ENCODE assay signal across 13 mouse cellular contexts in the genomic region with DNA sequence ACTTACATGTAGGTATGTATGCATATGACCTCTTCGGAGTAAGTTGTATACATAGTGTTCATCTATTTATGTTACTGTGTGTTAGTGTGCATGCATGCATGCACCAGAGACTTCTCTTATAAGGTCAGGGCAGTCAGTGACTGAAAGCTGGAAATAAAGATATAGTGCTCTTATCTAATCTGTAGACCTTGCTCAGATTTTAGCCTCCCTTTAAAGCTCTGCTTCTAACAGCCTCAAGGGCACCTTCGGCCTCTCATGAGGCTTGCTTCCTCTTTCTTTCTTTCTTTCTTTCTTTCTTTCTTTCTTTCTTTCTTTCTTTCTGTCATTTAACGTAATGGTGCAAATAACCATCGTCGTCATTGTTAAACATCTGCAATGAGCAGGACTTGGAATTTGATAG. TPM values are rescaled to one million over a fixed set of nuclear protein-coding genes. Genes with fewer than 3 reads are reported as not detected.
DNase-seq lines count a peak whose midpoint lies in the region; ATAC-seq and TF ChIP-seq lines count a peak whose summit lies in the region.
"Had no signal": no experiment of that assay in that cellular context is flagged by ENCODE, and none has a peak within 500 bp of the region (broad histone marks: within the 10 kb centered on the region; RNA-seq: fewer than 3 reads in every experiment).

No protein-coding gene starts in this region.

- H3K79me2 ChIP-seq in CH12.LX (replicated peaks; ENCODE audit: control insufficient read depth, extremely low read depth, insufficient read depth, poor library complexity, severe bottlenecking) = peaks cover 34% of the 10 kb centered on the region

- no peak for ATAC-seq in hindbrain, embryonic 13.5 days (ENCODE audit: low FRiP score)
- no peak for ATAC-seq in hindbrain, embryonic 16.5 days
- ATAC-seq in intestine, embryonic 16.5 days = no peak

- H3K9ac ChIP-seq in hindbrain, embryonic 13.5 days = no peak overlapping the region
- no peak overlapping the region for H3K9ac ChIP-seq in hindbrain, embryonic 16.5 days (ENCODE audit: low read depth, low read length)
- peak overlapping the region; percentile 87; the same call in 1 of the 2 replicates for H3K9ac ChIP-seq in CH12.LX (ENCODE audit: insufficient read depth, low read depth)
- no peak overlapping the region for H3K9ac ChIP-seq in intestine, embryonic 16.5 days (ENCODE audit: low read depth, low read length)

- H3K27me3 ChIP-seq in hindbrain, embryonic 13.5 days = no peaks in the 10 kb centered on the region
- H3K27me3 ChIP-seq in hindbrain, embryonic 16.5 days (replicated peaks; ENCODE audit: control insufficient read depth, insufficient read depth, low read length) = no peaks in the 10 kb centered on the region
- H3K27me3 ChIP-seq in CH12.LX (replicated peaks) = no peaks in the 10 kb centered on the region
- H3K27me3 ChIP-seq in intestine, embryonic 16.5 days (replicated peaks; ENCODE audit: control insufficient read depth, insufficient read depth, low read length) = no peaks in the 10 kb centered on the region
- H3K27me3 ChIP-seq: midbrain, embryonic 12.5 days had no signal

- no peak overlapping the region for H3K27ac ChIP-seq in hindbrain, embryonic 13.5 days
- no peak overlapping the region for H3K27ac ChIP-seq in hindbrain, embryonic 16.5 days (ENCODE audit: low read depth, low read length)
- H3K27ac ChIP-seq in CH12.LX (ENCODE audit: insufficient read depth, low read depth) = no peak overlapping the region
- peak overlapping the region; percentile 97; the same call in 1 of the 2 replicates for H3K27ac ChIP-seq in intestine, embryonic 16.5 days (ENCODE audit: low read length)

- 0 out of 2 replicates have a peak overlapping the region, but pooled peaks have one; percentile 83 for H3K4me2 ChIP-seq in hindbrain, embryonic 13.5 days
- no peak overlapping the region; the same call in 1 of the 2 replicates for H3K4me2 ChIP-seq in hindbrain, embryonic 16.5 days (ENCODE audit: low read length)
- no peak overlapping the region for H3K4me2 ChIP-seq in CH12.LX (ENCODE audit: insufficient read depth, low read depth, poor library complexity, severe bottlenecking)
- H3K4me2 ChIP-seq in intestine, embryonic 16.5 days (ENCODE audit: low read depth, low read length) = no peak overlapping the region

- peaks cover 7% of the 10 kb centered on the region; the same call in 1 of the 2 replicates for H3K36me3 ChIP-seq in hindbrain, embryonic 13.5 days
- no peaks in the 10 kb centered on the region for H3K36me3 ChIP-seq in hindbrain, embryonic 16.5 days (ENCODE audit: control insufficient read depth, insufficient read depth, low read length)
- peaks cover 12 to 21% of the 10 kb centered on the region in 2 experiments for H3K36me3 ChIP-seq in CH12.LX (replicated peaks in 1 of 2; ENCODE audit: control insufficient read depth in 1 of 2, insufficient read depth in 1 of 2, low read length in 1 of 2)
- H3K36me3 ChIP-seq in intestine, embryonic 16.5 days (ENCODE audit: control insufficient read depth, insufficient read depth, low read length) = no peaks in the 10 kb centered on the region

- in situ Hi-C loops in CH12.LX (cut with MboI; ENCODE audit: low pct_ligation_motif_present, low pct_unique_long_range_greater_than_20kb, low sequenced_read_pairs) = no loop called here

- TF ChIP-seq EP300 in CH12.LX (IDR thresholded peaks at IDR 0.05; ENCODE audit: low read length) = no peak

- H3K4me3 ChIP-seq in hindbrain, embryonic 13.5 days = no peak overlapping the region
- no peak overlapping the region for H3K4me3 ChIP-seq in hindbrain, embryonic 16.5 days (ENCODE audit: low read length)
- H3K4me3 ChIP-seq in CH12.LX (replicated peaks in 1 of 3; ENCODE audit: low read depth in 2 of 3, low read length in 2 of 3, poor library complexity in 1 of 3) = no peak overlapping the region
- no peak overlapping the region for H3K4me3 ChIP-seq in intestine, embryonic 16.5 days (ENCODE audit: low read length)

- TF ChIP-seq CTCF in CH12.LX (conservative IDR thresholded peaks at IDR 0.05 in 1 of 2, IDR thresholded peaks at IDR 0.05 in 1 of 2; ENCODE audit: low read depth in 2 of 2, low read length in 2 of 2) = no peak

- TF ChIP-seq POLR2A in CH12.LX (IDR thresholded peaks at IDR 0.05; ENCODE audit: low read depth, low read length) = no peak

- H3K4me1 ChIP-seq in hindbrain, embryonic 13.5 days (replicated peaks) = peaks cover 34% of the 10 kb centered on the region
- H3K4me1 ChIP-seq in hindbrain, embryonic 16.5 days (ENCODE audit: control insufficient read depth, insufficient read depth, low read depth, low read length) = peaks cover 19% of the 10 kb centered on the region
- H3K4me1 ChIP-seq in CH12.LX (ENCODE audit: control insufficient read depth in 1 of 2, insufficient read depth in 2 of 2) = peaks cover 17 to 48% of the 10 kb centered on the region in 2 experiments
- H3K4me1 ChIP-seq in intestine, embryonic 16.5 days (ENCODE audit: control insufficient read depth, insufficient read depth, low read length) = peaks cover 12% of the 10 kb centered on the region

- dilution Hi-C loops in CH12.LX (cut with MboI; ENCODE audit: extremely low pct_ligation_motif_present, extremely low pct_unique_long_range_greater_than_20kb, low sequenced_read_pairs) = no loop called here

- no peak for TF ChIP-seq RAD21 in CH12.LX (IDR thresholded peaks at IDR 0.05; ENCODE audit: low read depth, low read length)

- DNase-seq in CH12.LX (ENCODE audit: extremely low read depth) = no peak
- peak; percentile 17 for DNase-seq in naive thymus-derived CD4-positive, alpha-beta T cell, adult 2 months (ENCODE audit: low read depth)
- DNase-seq in spleen, postnatal 10 days (ENCODE audit: low spot score in 2 of 2) = no peak
- no peak for DNase-seq in testis, postnatal 14 days (ENCODE audit: low spot score)
- DNase-seq: adrenal gland, postnatal 10 days; forebrain, postnatal 0 days; kidney, adult 11 months had no signal

- WGBS in hindbrain, embryonic 13.5 days = 79% methylated on average over 5 of the region's 5 CpGs
- 83% methylated on average over 5 of the region's 5 CpGs for WGBS in hindbrain, embryonic 16.5 days
- WGBS in intestine, embryonic 16.5 days = 64% methylated on average over 5 of the region's 5 CpGs

- H3K9me3 ChIP-seq in hindbrain, embryonic 13.5 days = no peaks in the 10 kb centered on the region
- no peaks in the 10 kb centered on the region for H3K9me3 ChIP-seq in hindbrain, embryonic 16.5 days (ENCODE audit: control insufficient read depth, low read length)
- no peaks in the 10 kb centered on the region for H3K9me3 ChIP-seq in CH12.LX (replicated peaks; ENCODE audit: low read length)
- H3K9me3 ChIP-seq in intestine, embryonic 16.5 days (ENCODE audit: control insufficient read depth, low read length) = no peaks in the 10 kb centered on the region
- H3K9me3 ChIP-seq: midbrain, embryonic 12.5 days had no signal

TF ChIP-seq in CH12.LX, 34 proteins besides CTCF, POLR2A, EP300 and RAD21:
- TF ChIP-seq MYC (IDR thresholded peaks at IDR 0.05; ENCODE audit: low read depth, low read length) (no peak), KAT2A (IDR thresholded peaks at IDR 0.05; ENCODE audit: insufficient replicate concordance, low read length) (no peak), MAFK (IDR thresholded peaks at IDR 0.05; ENCODE audit: insufficient replicate concordance, low read length) (no peak), JUN (IDR thresholded peaks at IDR 0.05; ENCODE audit: insufficient read depth, low read depth, low read length) (no peak), MAZ (IDR thresholded peaks at IDR 0.05; ENCODE audit: low read depth, low read length) (no peak), JUND (conservative IDR thresholded peaks at IDR 0.05; ENCODE audit: low read depth, low read length) (no peak), PAX5 (IDR thresholded peaks at IDR 0.05; ENCODE audit: low read length) (no peak), ZNF384 (IDR thresholded peaks at IDR 0.05; ENCODE audit: low read depth, low read length) (no peak), GABPA (IDR thresholded peaks at IDR 0.05; ENCODE audit: insufficient replicate concordance, low read depth, low read length) (no peak), SIN3A (IDR thresholded peaks at IDR 0.05; ENCODE audit: low read length) (no peak), ELF1 (IDR thresholded peaks at IDR 0.05; ENCODE audit: low read depth, low read length) (no peak), ZKSCAN1 (IDR thresholded peaks at IDR 0.05; ENCODE audit: borderline replicate concordance, low read depth, low read length) (no peak), ZMIZ1 (IDR thresholded peaks at IDR 0.05; ENCODE audit: low read depth, low read length) (no peak), POLR2AphosphoS2 (IDR thresholded peaks at IDR 0.05; ENCODE audit: low read depth, low read length) (no peak), CHD2 (IDR thresholded peaks at IDR 0.05; ENCODE audit: low read length) (no peak)

RNA-seq across cellular contexts. Expression of gene Ykt6, which starts 1.1 kb away (rescaled TPM):
- 76.0 and 78.1 TPM in 2 replicates for polyA plus RNA-seq in hindbrain, embryonic 13.5 days (2015; fragmentation: Nextera tagmentation; extraction: Ambion mirVana)
- polyA plus RNA-seq in hindbrain, embryonic 16.5 days (2015; fragmentation: Nextera tagmentation; extraction: Ambion mirVana) = 98.9 and 99.7 TPM in 2 replicates
- total RNA-seq in CH12.LX (2012; rRNA removed) (79.8 and 103 TPM in 2 replicates), CH12.LX (2014; rRNA removed) (95.1 and 95.8 TPM in 2 replicates)
- 117 and 121 TPM in 2 replicates for polyA plus RNA-seq in CH12.LX (2012; ENCODE audit: insufficient read length, low read depth)
- polyA plus RNA-seq in intestine, embryonic 16.5 days (2015; fragmentation: Nextera tagmentation; extraction: Ambion mirVana) = 57.7 and 58.6 TPM in 2 replicates

RNA-seq across cellular contexts. Expression of gene Gck, which starts 4.6 kb away (rescaled TPM):
- polyA plus RNA-seq in hindbrain, embryonic 13.5 days (2015; fragmentation: Nextera tagmentation; extraction: Ambion mirVana) = 4.2 and 6.1 TPM in 2 replicates
- polyA plus RNA-seq in hindbrain, embryonic 16.5 days (2015; fragmentation: Nextera tagmentation; extraction: Ambion mirVana) = 5.7 and 6.6 TPM in 2 replicates
- total RNA-seq in CH12.LX (2012; rRNA removed) (0.63 and 0.68 TPM in 2 replicates), CH12.LX (2014; rRNA removed) (1.0 and 1.2 TPM in 2 replicates)
- polyA plus RNA-seq in CH12.LX (2012; ENCODE audit: insufficient read length, low read depth) = 1.4 and 2.3 TPM in 2 replicates
- polyA plus RNA-seq in intestine, embryonic 16.5 days (2015; fragmentation: Nextera tagmentation; extraction: Ambion mirVana) = 2.4 and 2.9 TPM in 2 replicates
- total RNA-seq: common myeloid progenitor, adult 5-6 weeks had no signal

RNA-seq across cellular contexts. Expression of gene Myl7, which starts 55.9 kb away (rescaled TPM):
- polyA plus RNA-seq in hindbrain, embryonic 13.5 days (2015; fragmentation: Nextera tagmentation; extraction: Ambion mirVana) = 1.9 and 2.7 TPM in 2 replicates
- polyA plus RNA-seq in hindbrain, embryonic 16.5 days (2015; fragmentation: Nextera tagmentation; extraction: Ambion mirVana) = 0.49 TPM in 1 of 2 replicates, not detected in the other
- total RNA-seq in CH12.LX (2012; rRNA removed) = 0.42 TPM in 1 of 2 replicates, not detected in the other
- total RNA-seq in CH12.LX (2014; rRNA removed) = not detected in 2 replicates
- 0.44 TPM in 1 of 2 replicates, not detected in the other for polyA plus RNA-seq in CH12.LX (2012; ENCODE audit: insufficient read length, low read depth)
- 75.3 and 88.3 TPM in 2 replicates for polyA plus RNA-seq in intestine, embryonic 16.5 days (2015; fragmentation: Nextera tagmentation; extraction: Ambion mirVana)
- total RNA-seq: common myeloid progenitor, adult 5-6 weeks; forebrain, postnatal 0 days; left cerebral cortex, postnatal 14 days had no signal
- polyA plus RNA-seq: forebrain, postnatal 0 days had no signal

Comparison
In these comparisons a context has a peak if more than half of its experiments do, and no peak if none do; other contexts are left out.
1. RNA of gene Myl7, which starts 55.9 kb away (polyA plus RNA-seq): 75.3 to 88.3 TPM in intestine, embryonic 16.5 days; 1.9 to 2.7 TPM in hindbrain, embryonic 13.5 days, 0.49 TPM in hindbrain, embryonic 16.5 days and 0.44 TPM in CH12.LX; every median in the first group is over 10 times any median in the second.